8 mouse cellular contexts compared by ENCODE assay signal in the genomic region with DNA sequence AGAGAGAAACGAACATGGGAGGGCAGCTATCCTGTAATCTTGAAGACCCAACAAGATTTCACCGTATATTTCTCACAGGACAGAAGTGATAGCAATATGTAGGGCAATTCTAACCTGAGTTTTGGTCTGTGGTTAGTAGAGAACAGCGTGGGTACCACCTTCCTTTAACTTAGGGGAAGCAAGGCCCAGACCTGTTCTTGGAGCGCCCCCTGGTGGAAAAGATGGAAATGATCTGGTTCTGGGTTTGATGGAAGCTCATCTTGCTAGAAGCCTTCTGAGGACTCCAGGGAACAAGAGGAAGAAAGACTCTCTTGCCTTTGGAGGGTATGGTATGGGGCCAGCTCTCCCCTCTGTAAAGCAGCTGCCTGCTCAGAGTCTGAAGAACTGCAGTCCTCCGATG. TPM values are rescaled to one million over a fixed set of nuclear protein-coding genes. Genes with fewer than 3 reads are reported as not detected.
DNase-seq lines count a peak whose midpoint lies in the region; ATAC-seq and TF ChIP-seq lines count a peak whose summit lies in the region.
"Had no signal": no experiment of that assay in that cellular context is flagged by ENCODE, and none has a peak within 500 bp of the region (broad histone marks: within the 10 kb centered on the region; RNA-seq: fewer than 3 reads in every experiment).

No protein-coding gene starts in this region.

- no peak overlapping the region for H3K4me3 ChIP-seq in E14TG2a.4 (replicated peaks; ENCODE audit: low read length)
- no peak overlapping the region for H3K4me3 ChIP-seq in lung, adult 2 months (replicated peaks; ENCODE audit: extremely low read depth, low read depth, low read length)
- H3K4me3 ChIP-seq: lung, embryonic 15.5 days had no signal

- no peak for DNase-seq in Patski (ENCODE audit: low read depth, low spot score)
- DNase-seq in cerebellum, adult 9-11 months, result peak; percentile 24
- DNase-seq in frontal cortex, postnatal 14 days (ENCODE audit: low spot score in 2 of 2), result peak; percentile 59 to 86
- DNase-seq in kidney, postnatal 4 days, result peak; percentile 81 to 84
- peak; percentile 43 for DNase-seq in lung, adult 2 months
- DNase-seq in right cerebral cortex, postnatal 25 days, result peak; percentile 73

- TF ChIP-seq POLR2A in lung, adult 2 months (IDR thresholded peaks at IDR 0.05; ENCODE audit: borderline replicate concordance, extremely low read depth, low read depth, low read length), result no peak

- POLR2A ChIA-PET in Patski (lab: Charles Lee), result interaction anchor here (0.7 to 1.2 kb wide), 2 partner anchors 20 to 161 kb away, joined by 3 to 4 read pairs; no protein-coding TSS in a partner anchor

- peak; percentile 44 for ATAC-seq in Patski

- TF ChIP-seq CTCF in E14TG2a.4 (conservative IDR thresholded peaks at IDR 0.05; ENCODE audit: low read length) (peak; percentile 66), Patski (IDR thresholded peaks at IDR 0.05) (peak; percentile 90)
- TF ChIP-seq CTCF in lung, adult 2 months (IDR thresholded peaks at IDR 0.05; ENCODE audit: insufficient read depth, low read length), result peak; percentile 57

- H3K27me3 ChIP-seq in E14TG2a.4 (ENCODE audit: insufficient read depth, low read length) (peaks cover 6% of the 10 kb centered on the region), Patski (peaks cover 3% of the 10 kb centered on the region)
- H3K27me3 ChIP-seq: lung, embryonic 15.5 days had no signal

- in situ Hi-C loops in Patski (cut with MboI; ENCODE audit: low pct_unique_long_range_greater_than_20kb), result loop anchor here (10.0 kb wide), 1 partner anchor 404 kb away; no protein-coding TSS in a partner anchor

- no peaks in the 10 kb centered on the region for H3K9me3 ChIP-seq in E14TG2a.4 (ENCODE audit: low read length)
- H3K9me3 ChIP-seq: lung, embryonic 15.5 days had no signal

- 31% methylated on average over 5 of the region's 5 CpGs for WGBS in lung, adult 2 months

- H3K36me3 ChIP-seq in E14TG2a.4 (ENCODE audit: insufficient read depth, low read length), result no peaks in the 10 kb centered on the region
- H3K36me3 ChIP-seq: lung, embryonic 15.5 days had no signal

- no peaks in the 10 kb centered on the region for H3K4me1 ChIP-seq in E14TG2a.4 (replicated peaks; ENCODE audit: low read depth, low read length)
- H3K4me1 ChIP-seq in lung, adult 2 months (ENCODE audit: control insufficient read depth, insufficient read depth, low read length), result no peaks in the 10 kb centered on the region
- H3K4me1 ChIP-seq: lung, embryonic 15.5 days had no signal

- CTCF ChIA-PET in Patski (lab: Charles Lee), result interaction anchor here (0.6 to 2.7 kb wide), 20 partner anchors 9 to 399 kb away, joined by 3 to 34 read pairs (median 3); no protein-coding TSS in a partner anchor

RNA-seq across cellular contexts. Expression of gene Kcnk18, which starts 10.5 kb away (rescaled TPM):
- polyA plus RNA-seq in Patski (2021), result not detected
- not detected in 2 replicates for polyA plus RNA-seq in lung, adult 2 months (2012; rRNA removed)
- polyA plus RNA-seq: lung, embryonic 15.5 days had no signal

RNA-seq across cellular contexts. Expression of gene Vax1, which starts 38.6 kb away (rescaled TPM):
- polyA plus RNA-seq in Patski (2021), result not detected
- polyA plus RNA-seq in lung, adult 2 months (2012; rRNA removed), result not detected in 2 replicates
- polyA plus RNA-seq: lung, embryonic 15.5 days had no signal

RNA-seq across cellular contexts. Expression of gene Slc18a2, which starts 52.2 kb away (rescaled TPM):
- 2.4 TPM for polyA plus RNA-seq in Patski (2021)
- polyA plus RNA-seq in lung, adult 2 months (2012; rRNA removed), result 0.26 and 0.54 TPM in 2 replicates
